Mouse (Mus musculus) myocyte (in vitro differentiated cells): Measurements from ENCODE around the gene Slc25a39. TPM values are rescaled to one million over a fixed set of nuclear protein-coding genes. Genes with fewer than 3 reads are reported as not detected.
"Not testable (repeated sequence)": the region's sequence is repeated elsewhere in the genome, so short reads cannot be mapped to it uniquely, and the experiment has no call there.

Source experiments
- H3K27me3 ChIP-seq: one replicate; pipeline ENCODE4 v1.6.1; 2011; ENCODE audit not compliant: control insufficient read depth, insufficient read depth, insufficient read length
- H3K36me3 ChIP-seq: one replicate; pipeline ENCODE4 v1.6.1; 2011; ENCODE audit not compliant: control insufficient read depth, insufficient read depth
- H3K4me2 ChIP-seq: one replicate; pipeline ENCODE4 v1.6.1; 2011; ENCODE audit warnings: low read depth, control low read depth
- H3K4me3 ChIP-seq: one replicate; pipeline ENCODE4 v1.5.1; 2011; ENCODE audit warnings: mild to moderate bottlenecking, control low read depth, moderate library complexity
- H3K79me2 ChIP-seq: one replicate; pipeline ENCODE4 v1.6.1; 2011; ENCODE audit not compliant: control insufficient read depth, insufficient read depth
- H3ac ChIP-seq: one replicate; pipeline ENCODE4 v1.6.1; 2011; ENCODE audit not compliant: control insufficient read depth, insufficient read length
- CEBPB ChIP-seq: IDR thresholded peaks from 2 replicates; pipeline ENCODE4 v1.6.1; 2011; ENCODE audit warnings: mild to moderate bottlenecking, moderate library complexity; ENCODE audit not compliant: poor library complexity, insufficient read depth, severe bottlenecking
- E2F4 ChIP-seq: IDR thresholded peaks from one replicate; pipeline ENCODE4 v1.6.1; 2011; ENCODE audit warnings: mild to moderate bottlenecking, control low read depth, moderate library complexity; ENCODE audit not compliant: insufficient read depth
- MAX ChIP-seq: IDR thresholded peaks from one replicate; pipeline ENCODE4 v1.6.1; 2011; ENCODE audit warnings: low read depth, mild to moderate bottlenecking, control low read depth
- MYOD1 ChIP-seq, 3 experiments: IDR thresholded peaks; one replicate each; pipeline ENCODE4 v1.6.1; 2011; ENCODE audit warnings: control low read depth in 2 of 3, low read depth in 2 of 3, mild to moderate bottlenecking in 2 of 3, moderate library complexity in 1 of 3; ENCODE audit not compliant: insufficient read length in 2 of 3, control insufficient read depth in 1 of 3
- MYOG ChIP-seq, 3 experiments: IDR thresholded peaks; one replicate each; pipeline ENCODE4 v1.6.1; 2011; ENCODE audit warnings: control low read depth in 2 of 3, low read depth in 2 of 3, mild to moderate bottlenecking in 2 of 3; ENCODE audit not compliant: insufficient read length in 2 of 3, control insufficient read depth in 1 of 3, insufficient read depth in 1 of 3
- POLR2A ChIP-seq: IDR thresholded peaks from one replicate; pipeline ENCODE4 v1.6.1; 2011; ENCODE audit warnings: low read depth, mild to moderate bottlenecking, control low read depth, moderate library complexity; ENCODE audit not compliant: insufficient read length
- POLR2AphosphoS2 ChIP-seq: IDR thresholded peaks from one replicate; pipeline ENCODE4 v1.6.1; 2011; ENCODE audit warnings: low read depth, control low read depth; ENCODE audit not compliant: insufficient read length
- REST ChIP-seq: IDR thresholded peaks from one replicate; pipeline ENCODE4 v1.6.1; 2011; ENCODE audit warnings: mild to moderate bottlenecking, control low read depth, moderate library complexity; ENCODE audit not compliant: insufficient read depth, insufficient read length
- SRF ChIP-seq: IDR thresholded peaks from one replicate; pipeline ENCODE4 v1.6.1; 2011; ENCODE audit warnings: low read depth; ENCODE audit not compliant: control insufficient read depth, insufficient read length
- TCF12 ChIP-seq: IDR thresholded peaks from one replicate; pipeline ENCODE4 v1.6.1; 2011; ENCODE audit warnings: mild to moderate bottlenecking, control low read depth; ENCODE audit not compliant: poor library complexity, insufficient read depth, severe bottlenecking
- TCF3 ChIP-seq: IDR thresholded peaks from one replicate; pipeline ENCODE4 v1.6.1; 2011; ENCODE audit warnings: low read depth, control low read depth; ENCODE audit not compliant: insufficient read length
- USF1 ChIP-seq: IDR thresholded peaks from one replicate; pipeline ENCODE4 v1.6.1; 2011; ENCODE audit warnings: low read depth, mild to moderate bottlenecking, control low read depth, moderate library complexity
- polyA plus RNA-seq: library from polyadenylated mRNA; unstranded; fragments of >200 nt; fragmentation: generic; extraction: Trizol; gene quantifications from one replicate; pipeline ENCODE4 v1.2.1, GENCODE M21; 2012; ENCODE audit warnings: missing spikeins

The Slc25a39 gene
- polyA plus RNA-seq, 1 experiment = 274 TPM

DNA sequence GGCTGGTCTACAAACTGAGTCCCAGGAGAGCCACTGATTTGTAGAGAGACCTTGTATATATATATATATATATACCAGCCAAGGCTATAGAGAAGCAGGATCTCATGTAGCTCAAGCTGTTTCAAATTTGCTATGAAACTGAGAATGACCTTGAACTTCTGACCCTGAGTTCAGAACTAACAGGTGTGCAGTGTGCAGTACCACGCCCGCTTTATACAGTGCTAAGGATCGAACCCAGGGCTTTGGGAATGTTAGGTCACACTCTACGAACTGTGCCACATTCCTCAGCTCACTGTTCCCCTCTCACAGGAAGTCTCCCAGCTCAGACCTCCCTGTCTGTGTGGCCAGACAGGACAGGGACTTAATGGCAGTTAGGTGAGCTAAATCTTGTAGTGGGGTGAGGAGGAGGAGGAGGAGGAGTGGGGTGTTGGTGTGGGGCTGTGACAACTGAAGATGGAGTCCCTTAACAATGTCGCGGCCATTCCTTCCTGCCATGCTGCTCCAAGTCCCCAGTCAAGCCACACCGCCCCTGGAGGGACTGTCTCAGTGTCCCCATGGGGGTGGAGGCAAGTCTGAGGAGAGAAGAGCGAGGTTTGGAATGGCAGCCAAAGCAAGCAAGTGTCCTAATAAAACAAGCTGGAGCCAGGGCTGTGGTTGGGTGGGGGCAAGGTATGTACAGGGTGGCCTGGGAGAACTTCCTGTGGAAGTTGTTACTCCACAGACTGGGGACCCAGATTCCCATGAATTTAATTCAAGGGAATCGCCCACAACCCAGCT is 40.1 kb downstream of the Slc25a39 start:
- no peaks in the 10 kb centered on the region for H3K79me2 ChIP-seq
- no peaks in the 10 kb centered on the region for H3K36me3 ChIP-seq
- TF ChIP-seq REST = no peak
- TF ChIP-seq TCF3 = no peak
- TF ChIP-seq CEBPB = no peak
- TF ChIP-seq POLR2A = no peak
- no peak for TF ChIP-seq E2F4
- TF ChIP-seq MYOG (IDR thresholded peaks at IDR 0.05; ENCODE audit: control insufficient read depth in 1 of 3, insufficient read depth in 1 of 3, insufficient read length in 2 of 3, low read depth in 2 of 3) = no peak
- no peak for TF ChIP-seq USF1
- TF ChIP-seq TCF12 = no peak
- no peak for TF ChIP-seq POLR2AphosphoS2
- no peak overlapping the region for H3K4me2 ChIP-seq
- no peak overlapping the region for H3ac ChIP-seq
- H3K27me3 ChIP-seq = peaks cover 56% of the 10 kb centered on the region
- no peak overlapping the region for H3K4me3 ChIP-seq

- not testable (repeated sequence) for H3K4me2 ChIP-seq, H3K4me3 ChIP-seq, H3ac ChIP-seq, H3K36me3 ChIP-seq, H3K79me2 ChIP-seq
- peaks cover 72% of the 10 kb centered on the region for H3K27me3 ChIP-seq
Observed at GRCm38 (mm10) chr11:102366103-102366502, 41.6 kb downstream of the Slc25a39 start, which contains the start of gene Slc4a1. Slc4a1 (minus strand) TSS chr11:102366203.

GRCm38 (mm10) chr11:102365699-102366098 is 42.0 kb downstream of the Slc25a39 start:
- Histone ChIP-seq H3K4me3 (no peak overlapping the region), H3K36me3 (no peaks in the 10 kb centered on the region), H3K27me3 (peaks cover 76% of the 10 kb centered on the region), H3ac (no peak overlapping the region), H3K4me2 (no peak overlapping the region), H3K79me2 (no peaks in the 10 kb centered on the region)
- TF ChIP-seq E2F4 (no peak), CEBPB (no peak)

DNA sequence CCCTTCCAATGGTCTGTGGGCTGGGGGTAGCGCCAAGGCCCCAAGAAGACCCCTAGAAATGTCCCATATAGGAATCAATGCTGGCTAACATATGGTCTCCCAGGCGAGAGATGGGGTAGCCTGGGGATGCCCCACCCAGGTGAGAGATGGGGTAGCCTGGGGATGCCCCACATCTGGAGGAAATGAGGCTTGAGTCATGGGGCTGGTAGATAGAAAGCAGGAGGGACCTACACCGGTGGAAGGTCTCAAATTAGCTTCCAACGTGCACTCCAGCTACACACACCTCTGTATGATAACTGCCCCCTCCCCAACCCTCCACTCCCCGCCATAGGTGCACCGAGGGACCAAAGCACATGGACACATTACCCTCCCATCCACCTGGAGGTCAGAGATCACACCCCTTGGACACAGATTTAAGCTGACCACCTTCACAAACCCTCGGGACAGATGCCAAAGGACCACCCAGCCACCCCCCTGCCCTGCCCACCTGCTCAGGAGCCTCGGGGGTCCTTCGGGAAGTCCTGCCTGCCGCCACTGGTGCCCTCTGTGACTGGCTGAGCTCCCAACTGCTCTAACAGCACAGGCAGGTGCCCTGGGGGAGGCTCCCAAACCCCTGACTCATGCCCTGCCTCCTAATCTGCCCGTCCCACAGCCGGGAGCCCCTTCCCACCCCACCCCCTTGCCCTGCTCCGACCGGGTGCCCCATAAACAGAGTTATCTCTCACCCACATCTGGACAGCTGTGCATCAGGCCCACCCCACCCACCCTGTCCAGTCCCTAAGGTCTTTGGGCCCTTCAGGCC is 43.0 kb downstream of the Slc25a39 start:
- TF ChIP-seq TCF3 (no peak), MYOG (IDR thresholded peaks at IDR 0.05; ENCODE audit: control insufficient read depth in 1 of 3, insufficient read depth in 1 of 3, insufficient read length in 2 of 3, low read depth in 2 of 3) (no peak), POLR2AphosphoS2 (no peak), TCF12 (no peak), REST (no peak), POLR2A (no peak), MYOD1 (IDR thresholded peaks at IDR 0.05; ENCODE audit: control insufficient read depth in 1 of 3, insufficient read length in 2 of 3, low read depth in 2 of 3) (no peak), MAX (no peak), USF1 (no peak), CEBPB (no peak)
- H3K79me2 ChIP-seq = no peaks in the 10 kb centered on the region
- H3K36me3 ChIP-seq = no peaks in the 10 kb centered on the region
- H3ac ChIP-seq = no peak overlapping the region
- peaks cover 84% of the 10 kb centered on the region for H3K27me3 ChIP-seq
- no peak overlapping the region for H3K4me2 ChIP-seq
- H3K4me3 ChIP-seq = no peak overlapping the region

- Histone ChIP-seq H3ac (no peak overlapping the region), H3K4me2 (no peak overlapping the region), H3K4me3 (no peak overlapping the region), H3K36me3 (no peaks in the 10 kb centered on the region), H3K79me2 (no peaks in the 10 kb centered on the region), H3K27me3 (peaks cover 87% of the 10 kb centered on the region)
- no peak for TF ChIP-seq MAX
- TF ChIP-seq E2F4 = no peak
- TF ChIP-seq TCF12 = no peak
- no peak for TF ChIP-seq SRF
- no peak for TF ChIP-seq USF1
- TF ChIP-seq POLR2A = no peak
- no peak for TF ChIP-seq MYOD1 (IDR thresholded peaks at IDR 0.05; ENCODE audit: control insufficient read depth in 1 of 3, insufficient read length in 2 of 3, low read depth in 2 of 3)
- no peak for TF ChIP-seq CEBPB
- TF ChIP-seq MYOG (IDR thresholded peaks at IDR 0.05; ENCODE audit: control insufficient read depth in 1 of 3, insufficient read depth in 1 of 3, insufficient read length in 2 of 3, low read depth in 2 of 3) = no peak
- TF ChIP-seq TCF3 = no peak
Observed at GRCm38 (mm10) chr11:102363623-102364022, 44.1 kb downstream of the Slc25a39 start.
